Mouse (Mus musculus): Measurements from ENCODE around the gene Scamp1. TPM values are rescaled to one million over a fixed set of nuclear protein-coding genes. Genes with fewer than 3 reads are reported as not detected.

Gene Scamp1
- polyA plus RNA-seq, 1 experiment from 2014 or later, result 12.9 TPM

- DNase-seq (ENCODE audit: low spot score), result peak; percentile 56
Measured at GRCm38 (mm10) chr13:94178401-94179040, 107.1 kb downstream of the Scamp1 start.

DNA sequence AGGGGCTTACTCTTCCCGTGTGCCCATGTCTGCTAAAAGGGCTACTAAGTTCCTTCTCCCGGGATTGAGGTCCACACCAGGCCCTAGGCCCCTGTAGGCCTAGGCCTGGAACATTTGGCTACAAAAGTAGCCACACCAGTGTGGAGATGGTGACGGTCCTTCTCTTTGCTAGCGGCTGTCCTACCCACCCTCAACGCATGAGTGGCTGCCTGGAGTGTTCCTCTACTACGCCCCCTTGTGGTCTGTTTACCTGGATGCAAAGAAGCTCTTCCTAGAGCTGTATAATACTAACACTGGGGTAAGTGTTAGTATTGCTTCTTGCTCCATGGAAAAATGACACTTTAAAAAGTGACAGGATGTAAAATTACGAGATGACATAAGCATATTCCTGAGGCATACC is 108.5 kb downstream of the Scamp1 start:
- DNase-seq (ENCODE audit: low spot score), result peak; percentile 85

GRCm38 (mm10) chr13:94175379-94176050 is 110.1 kb downstream of the Scamp1 start:
- peak; percentile 64 for DNase-seq (ENCODE audit: low spot score)

GRCm38 (mm10) chr13:94174577-94175279 is 110.9 kb downstream of the Scamp1 start:
- DNase-seq (ENCODE audit: low spot score), result peak; percentile 33

- DNase-seq (ENCODE audit: low spot score), result peak; percentile 45
Measured at GRCm38 (mm10) chr13:94173633-94174576, 111.8 kb downstream of the Scamp1 start.

DNA sequence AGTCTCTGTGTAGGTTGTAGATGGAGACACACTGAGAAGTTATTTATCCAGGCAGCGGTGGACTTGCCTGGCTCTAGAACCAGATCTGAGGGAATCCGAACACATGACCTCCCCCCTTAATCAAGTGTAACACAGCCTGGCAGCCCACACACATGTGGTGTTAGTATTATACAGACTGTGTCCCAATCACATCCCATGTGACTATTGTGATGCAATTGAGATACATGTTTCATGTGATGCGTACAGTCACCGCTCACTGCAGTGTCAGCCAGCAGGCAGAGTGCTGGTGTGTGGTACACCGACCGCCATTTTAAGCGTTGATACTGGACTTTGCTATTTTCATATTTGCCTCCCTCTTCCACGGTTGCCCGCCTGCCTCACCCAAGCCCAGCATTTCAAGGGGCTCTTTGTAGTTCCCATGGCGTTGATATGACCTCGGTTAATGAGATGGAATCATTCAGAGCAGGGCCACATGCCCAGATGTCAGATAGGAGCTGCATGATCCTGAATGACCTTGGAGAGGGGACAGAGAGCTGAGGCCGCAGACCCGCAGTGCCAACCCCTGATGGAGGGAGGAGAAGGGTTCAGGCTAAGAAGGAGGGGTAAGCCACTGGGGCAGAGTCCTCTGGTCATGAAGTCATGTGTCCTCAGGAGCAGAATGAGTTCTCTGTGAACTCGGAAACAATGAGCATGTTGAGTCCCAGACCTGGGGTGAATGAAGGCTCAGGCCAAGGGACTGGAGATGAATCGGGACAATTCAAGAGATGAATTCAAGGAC is 112.9 kb downstream of the Scamp1 start:
- no peak for DNase-seq (ENCODE audit: low spot score)

GRCm38 (mm10) chr13:94171612-94172011 is 114.0 kb downstream of the Scamp1 start:
- no peak for DNase-seq (ENCODE audit: low spot score)

GRCm38 (mm10) chr13:94169325-94169916 is 116.2 kb downstream of the Scamp1 start:
- DNase-seq (ENCODE audit: low spot score), result no peak

- DNase-seq (ENCODE audit: low spot score), result no peak
Measured at GRCm38 (mm10) chr13:94168319-94168718, 117.3 kb downstream of the Scamp1 start.

- no peak for DNase-seq (ENCODE audit: low spot score)
Measured at GRCm38 (mm10) chr13:94164501-94164900, 121.2 kb downstream of the Scamp1 start.

GRCm38 (mm10) chr13:94159478-94160220 is 126.0 kb downstream of the Scamp1 start:
- DNase-seq (ENCODE audit: low spot score), result no peak

GRCm38 (mm10) chr13:94158864-94159477 is 126.7 kb downstream of the Scamp1 start:
- no peak for DNase-seq (ENCODE audit: low spot score)

DNA sequence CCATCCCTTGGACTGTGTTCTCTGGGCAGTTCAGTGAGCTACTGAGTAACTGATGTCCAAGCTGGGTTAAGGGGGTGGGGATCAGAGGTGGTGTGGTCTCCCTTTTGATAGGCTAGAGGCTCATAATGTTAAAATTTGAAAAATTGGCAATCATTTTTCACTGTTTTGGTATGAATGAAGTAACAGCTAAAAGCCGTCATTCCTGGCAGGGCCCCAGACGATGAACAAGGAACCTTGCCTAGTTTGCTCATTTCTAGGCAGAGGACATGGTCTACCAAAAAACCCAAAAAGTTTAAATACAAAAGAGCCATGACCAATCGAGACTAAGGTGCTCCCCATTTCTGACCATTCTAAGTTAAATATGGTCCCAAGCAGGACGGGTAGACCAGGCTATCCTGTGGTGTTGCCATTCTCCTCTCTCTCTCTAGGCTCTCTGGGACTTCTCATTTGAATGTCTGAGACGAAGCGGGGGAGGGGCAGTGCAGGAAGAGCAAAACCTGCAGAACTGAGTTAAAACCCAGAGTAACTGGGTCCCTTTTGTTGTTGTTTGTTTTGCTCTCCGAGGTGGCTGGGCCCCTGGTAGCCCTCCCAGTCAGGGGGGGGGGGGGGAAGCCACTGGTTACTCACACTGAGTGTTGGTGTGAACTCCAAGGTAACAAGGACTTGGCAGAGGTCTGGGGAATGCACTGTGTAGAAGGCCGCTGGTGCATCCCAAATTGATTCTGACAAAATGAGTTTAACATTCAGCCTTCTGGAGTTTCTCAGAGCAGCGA is 129.8 kb downstream of the Scamp1 start:
- no peak for DNase-seq (ENCODE audit: low spot score)

DNA sequence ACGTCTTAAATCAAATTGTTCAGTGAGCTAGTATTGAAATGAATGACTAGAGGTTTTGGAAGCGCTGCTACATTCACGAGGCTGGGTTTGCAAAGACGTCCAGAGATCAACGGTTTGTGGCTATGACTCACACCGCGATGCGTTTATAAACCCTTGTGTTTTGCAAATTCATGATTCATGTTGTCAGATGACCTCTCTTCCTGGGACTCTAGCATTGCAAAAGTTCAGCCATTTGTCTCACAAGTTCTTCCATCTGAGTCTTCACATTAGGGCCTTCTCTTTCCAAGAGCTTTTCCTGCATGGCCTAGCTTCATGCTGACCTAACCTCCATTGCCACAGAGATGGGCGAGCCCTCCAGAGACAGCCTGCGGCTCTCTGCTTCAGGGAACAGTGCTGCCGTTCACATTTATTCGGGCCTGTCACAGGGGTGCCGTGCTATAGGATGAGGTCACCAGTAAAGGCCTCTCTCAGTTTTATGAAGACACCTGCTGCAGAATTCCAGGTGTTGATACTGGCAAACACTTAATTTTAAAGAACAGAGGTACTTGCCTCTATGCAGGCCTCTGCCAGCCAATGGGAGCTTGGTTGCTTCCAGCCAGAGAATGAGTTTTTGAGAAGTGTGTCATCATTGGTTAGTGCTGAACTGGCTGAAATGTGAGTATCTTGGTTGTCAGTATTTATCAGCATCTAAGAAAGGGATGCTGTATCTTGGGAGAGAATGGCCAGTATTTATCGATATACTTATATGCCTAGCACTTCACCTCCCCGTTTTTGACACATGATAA is 131.0 kb downstream of the Scamp1 start:
- no peak for DNase-seq (ENCODE audit: low spot score)

- DNase-seq (ENCODE audit: low spot score), result no peak
Measured at GRCm38 (mm10) chr13:94153658-94154057, 132.0 kb downstream of the Scamp1 start.

- no peak for DNase-seq (ENCODE audit: low spot score)
Measured at GRCm38 (mm10) chr13:94152836-94153235, 132.8 kb downstream of the Scamp1 start.

Data from thymus, postnatal 0 days (tissue).